Mouse (Mus musculus) testis, postnatal 10 days (tissue): ENCODE results near the gene Rab10.
A peak's percentile ranks its signal among the peaks of the same experiment; 100 is the strongest.

Experiments used
- DNase-seq: peaks from one replicate; pipeline ENCODE4 v3.0.0; 2021; ENCODE audit warnings: low spot score

Rab10 gene

DNA sequence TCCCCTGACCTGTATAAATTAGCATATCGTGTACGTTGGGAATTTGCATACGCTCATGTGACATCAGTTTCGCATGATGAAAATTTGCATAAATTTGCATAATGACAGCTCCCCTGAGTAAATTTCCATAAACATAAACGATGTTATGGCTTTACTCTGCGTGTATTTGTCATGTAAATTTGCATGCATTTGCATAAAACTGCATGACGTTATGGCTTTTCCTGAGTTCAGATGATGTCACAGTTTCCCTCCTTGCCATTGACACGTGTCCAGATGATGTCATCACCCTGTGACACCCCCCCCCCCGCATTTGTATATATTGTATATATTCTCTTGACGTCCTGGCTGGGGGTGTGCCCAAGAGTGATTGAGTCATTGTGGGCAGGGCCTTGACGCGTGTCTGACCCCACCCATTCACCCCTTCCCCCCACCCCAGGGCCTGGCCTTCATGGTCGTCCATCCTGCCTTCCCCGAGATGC lies 73.6 kb downstream of the Rab10 start:
- DNase-seq, result peak; percentile 65

DNA sequence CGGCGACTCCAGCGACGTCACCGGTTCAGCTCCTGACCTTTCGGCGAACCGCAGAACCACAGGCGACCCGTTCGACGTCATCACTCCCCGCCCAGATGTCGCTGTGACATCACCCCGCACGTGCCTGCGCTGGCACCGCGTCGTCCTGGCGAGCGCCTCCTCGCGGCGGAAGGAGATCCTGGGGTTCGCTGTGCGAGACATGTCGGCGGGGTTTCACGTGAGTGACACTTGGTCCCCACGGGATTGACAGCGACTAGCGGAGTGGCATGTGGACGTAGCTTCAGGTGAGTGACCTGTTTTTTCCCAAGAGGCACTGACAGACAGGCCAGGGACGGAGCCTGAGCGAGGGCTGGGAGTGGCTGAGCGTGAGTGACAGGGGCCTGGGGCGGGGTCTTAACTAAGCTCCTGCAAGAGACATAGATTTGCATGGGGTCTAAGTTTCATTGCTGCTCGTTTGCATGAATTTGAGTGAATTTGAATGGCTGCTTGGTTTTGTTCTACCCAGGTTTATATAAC lies 74.1 kb downstream of the Rab10 start:
- DNase-seq, result peak; percentile 98

DNA sequence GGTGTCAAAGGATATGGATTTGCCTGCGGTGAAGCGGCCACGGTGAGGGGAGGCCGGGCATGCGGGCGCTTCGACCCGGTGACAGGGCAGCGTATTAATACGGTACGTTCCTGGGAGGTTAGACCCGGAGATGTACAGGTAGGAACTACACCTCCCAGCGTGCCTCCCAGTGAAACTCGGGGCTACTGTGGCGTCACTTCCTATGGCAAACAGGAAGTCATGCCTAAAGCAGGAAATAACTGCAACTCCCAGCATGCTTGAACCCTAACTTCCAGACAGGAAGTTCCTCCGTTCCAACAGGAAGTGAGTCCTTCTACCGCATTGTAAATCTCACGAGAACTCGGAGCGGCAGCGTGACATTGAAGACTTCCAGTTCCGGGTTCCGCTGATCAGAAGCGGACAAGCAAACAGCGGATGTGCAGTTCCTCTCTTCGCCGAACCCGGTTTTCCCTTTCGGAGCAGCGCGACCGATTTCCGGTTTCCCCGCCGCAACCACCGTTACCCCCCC lies 74.6 kb downstream of the Rab10 start:
- DNase-seq, result peak; percentile 78

DNA sequence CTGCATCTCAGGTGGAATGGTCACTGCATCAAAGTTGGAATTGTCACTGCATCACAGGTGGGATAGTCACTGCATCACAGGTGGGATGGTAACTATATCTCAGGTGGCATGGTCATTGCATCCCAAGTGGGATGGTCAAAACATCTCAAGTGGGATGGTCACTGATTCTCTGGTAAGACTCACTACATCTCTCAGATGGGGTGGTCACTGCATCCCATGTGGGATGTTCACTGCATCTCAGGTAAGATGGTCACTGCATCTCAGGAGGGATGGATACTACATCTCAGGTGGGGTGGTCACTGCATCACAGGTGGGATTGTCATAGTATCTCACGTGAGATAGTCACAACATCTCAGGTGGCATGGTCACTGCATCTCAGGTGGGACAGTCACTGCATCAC lies 75.7 kb downstream of the Rab10 start:
- DNase-seq, result no peak

DNA sequence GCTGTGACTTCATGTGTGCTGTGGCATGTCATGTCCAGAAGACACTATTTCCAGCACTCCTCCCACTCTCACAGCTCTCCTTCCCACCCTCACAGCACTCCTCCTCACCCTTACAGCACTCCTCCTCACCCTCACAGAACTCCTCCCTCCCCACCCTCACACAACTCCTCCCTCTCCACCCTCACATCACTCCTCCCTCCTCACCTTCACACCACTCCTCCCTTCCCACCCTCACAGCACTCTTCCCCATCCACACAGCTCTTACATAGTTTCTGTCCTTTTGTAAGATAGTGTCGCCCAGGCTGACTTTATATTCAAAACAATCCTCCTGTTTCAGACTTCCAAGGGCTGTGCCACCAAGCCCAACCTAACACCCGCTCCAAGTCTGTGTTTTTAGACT lies 86.4 kb downstream of the Rab10 start:
- DNase-seq, result no peak

DNA sequence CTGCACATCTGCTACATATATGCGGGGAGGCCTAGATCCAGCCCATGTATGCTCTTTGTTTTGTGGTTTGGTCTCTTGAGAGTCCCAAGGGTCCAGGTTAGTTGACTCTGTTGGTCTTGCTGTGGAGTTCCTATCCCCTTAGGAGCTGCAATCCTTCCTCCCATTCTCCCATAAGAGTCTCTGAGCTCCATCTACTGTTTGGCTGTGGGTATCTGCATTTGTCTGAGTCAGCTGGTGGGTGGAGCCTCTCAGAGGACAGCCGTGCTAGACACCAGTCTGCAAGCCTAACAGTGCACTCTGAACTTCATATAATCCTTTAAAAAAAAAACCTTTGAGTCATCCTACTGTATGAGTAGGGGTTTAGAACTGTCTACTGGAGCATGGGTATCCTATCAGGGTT lies 99.6 kb downstream of the Rab10 start:
- DNase-seq, result no peak

DNA sequence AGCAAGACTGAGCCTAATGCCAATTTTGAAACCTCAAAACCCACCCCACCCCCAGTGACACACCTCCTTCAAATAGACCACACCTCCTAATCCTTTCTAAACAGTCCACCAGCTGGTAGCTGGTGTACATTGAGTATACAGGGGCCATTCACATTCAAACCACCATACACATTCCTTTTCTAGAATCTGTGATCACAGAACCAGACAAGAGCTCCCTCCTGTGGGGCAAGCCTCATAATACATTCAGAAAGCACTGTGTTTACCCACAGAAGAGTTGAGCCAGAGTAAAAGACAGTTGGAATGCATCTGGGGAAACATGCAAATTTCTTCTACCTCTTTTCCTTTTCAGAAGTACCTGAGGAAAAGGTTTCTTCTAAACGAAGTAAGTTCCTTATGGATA lies 100.6 kb downstream of the Rab10 start:
- DNase-seq, result peak; percentile 49
